Mouse (Mus musculus) embryonic facial prominence, embryonic 13.5 days (tissue): ENCODE results near the gene Olfr469. TPM values are rescaled to one million over a fixed set of nuclear protein-coding genes. Genes with fewer than 3 reads are reported as not detected.

Source experiments
- ATAC-seq: fragments of 200-750 bp; cut with Nextera tagmentation; 2 replicates; pipeline ENCODE4 v1.8.0; 2017; ENCODE audit warnings: low read depth; ENCODE audit not compliant: insufficient number of reproducible peaks, insufficient read depth, low FRiP score, low TSS enrichment
- H3K27ac ChIP-seq: fragments of 300-500 bp; sonication (generic); 2 replicates; pipeline ENCODE4 v1.5.1; 2015; ENCODE audit warnings: moderate library complexity, mild to moderate bottlenecking, inconsistent platforms
- H3K27me3 ChIP-seq: fragments of 300-500 bp; sonication (generic); 2 replicates; pipeline ENCODE4 v1.6.1; 2015; ENCODE audit warnings: mild to moderate bottlenecking, inconsistent platforms
- H3K36me3 ChIP-seq: fragments of 300-500 bp; sonication (generic); 2 replicates; pipeline ENCODE4 v1.6.1; 2015; ENCODE audit warnings: mild to moderate bottlenecking, inconsistent platforms
- H3K4me1 ChIP-seq: fragments of 300-500 bp; sonication (generic); 2 replicates; pipeline ENCODE4 v1.6.1; 2015; ENCODE audit warnings: inconsistent platforms
- H3K4me2 ChIP-seq: fragments of 300-500 bp; sonication (generic); 2 replicates; pipeline ENCODE4 v1.6.1; 2015; ENCODE audit warnings: moderate library complexity, mild to moderate bottlenecking, inconsistent platforms
- H3K4me3 ChIP-seq: fragments of 300-500 bp; sonication (generic); 2 replicates; pipeline ENCODE4 v1.5.1; 2015; ENCODE audit warnings: mild to moderate bottlenecking, inconsistent platforms
- H3K9ac ChIP-seq: fragments of 300-500 bp; sonication (generic); 2 replicates; pipeline ENCODE4 v1.6.1; 2015; ENCODE audit warnings: mild to moderate bottlenecking, inconsistent platforms
- H3K9me3 ChIP-seq: fragments of 300-500 bp; sonication (generic); 2 replicates; pipeline ENCODE4 v1.6.1; 2016; ENCODE audit warnings: inconsistent platforms
- WGBS: fragments of 180-500 bp; shearing (Covaris S2); methylation state at CpG from one replicate; pipeline ENCODE4 v1.1.7; 2015; ENCODE audit warnings: mixed read lengths; 5-methylcytosine and 5-hydroxymethylcytosine counted together
- polyA plus RNA-seq: library from polyadenylated mRNA; unstranded; fragments of >200 nt; fragmentation: Nextera tagmentation; extraction: Ambion mirVana; gene quantifications from 2 replicates; pipeline ENCODE4 v1.2.1, GENCODE M21; 2015

The Olfr469 gene
- polyA plus RNA-seq, 1 experiment from 2014 or later = not detected

GRCm38 (mm10) chr7:107770812-107771211 is 54.5 kb downstream of the Olfr469 start:
- no peaks in the 10 kb centered on the region for H3K9me3 ChIP-seq
- no peak overlapping the region for H3K4me2 ChIP-seq
- no peak for ATAC-seq
- no peaks in the 10 kb centered on the region for H3K4me1 ChIP-seq
- no peaks in the 10 kb centered on the region for H3K36me3 ChIP-seq
- H3K9ac ChIP-seq = no peak overlapping the region
- 56% methylated on average over 6 of the region's 6 CpGs for WGBS
- no peaks in the 10 kb centered on the region for H3K27me3 ChIP-seq
- no peak overlapping the region for H3K27ac ChIP-seq
- no peak overlapping the region for H3K4me3 ChIP-seq

Other genes with a start within 250 kb of the Olfr469 start
- 11.5 and 13.8 TPM in 2 replicates for gene Ppfibp2, start 230.3 kb downstream of the Olfr469 start, polyA plus RNA-seq
- gene 5330417H12Rik, start 200.4 kb downstream of the Olfr469 start, polyA plus RNA-seq = not detected in 2 replicates
- gene Cyb5r2, start 67.5 kb downstream of the Olfr469 start, polyA plus RNA-seq = 0.18 and 0.25 TPM in 2 replicates
- gene Ovch2, start 24.3 kb downstream of the Olfr469 start, polyA plus RNA-seq = not detected in 2 replicates
- gene Olfr467, start 13.3 kb downstream of the Olfr469 start, polyA plus RNA-seq = not detected in 2 replicates
- gene Olfr470, start 21.9 kb upstream of the Olfr469 start, polyA plus RNA-seq = not detected in 2 replicates
- gene Olfr472, start 72.4 kb upstream of the Olfr469 start, polyA plus RNA-seq = not detected in 2 replicates
- not detected in 2 replicates for gene Olfr473, start 104.9 kb upstream of the Olfr469 start, polyA plus RNA-seq
- not detected in 2 replicates for gene Olfr474, start 129.1 kb upstream of the Olfr469 start, polyA plus RNA-seq
- gene Olfr476, start 139.3 kb upstream of the Olfr469 start, polyA plus RNA-seq = not detected in 2 replicates
- gene Olfr477, start 161.2 kb upstream of the Olfr469 start, polyA plus RNA-seq = not detected in 2 replicates
- not detected in 2 replicates for gene Olfr478, start 208.4 kb upstream of the Olfr469 start, polyA plus RNA-seq
- not detected in 2 replicates for gene Olfr479, start 225.2 kb upstream of the Olfr469 start, polyA plus RNA-seq
- gene Olfr480, start 241.8 kb upstream of the Olfr469 start, polyA plus RNA-seq = not detected in 2 replicates